Mouse (Mus musculus): Measurements from ENCODE around the gene Ubash3b.
A peak's percentile ranks its signal among the peaks of the same experiment; 100 is the strongest.

Ubash3b gene

DNA sequence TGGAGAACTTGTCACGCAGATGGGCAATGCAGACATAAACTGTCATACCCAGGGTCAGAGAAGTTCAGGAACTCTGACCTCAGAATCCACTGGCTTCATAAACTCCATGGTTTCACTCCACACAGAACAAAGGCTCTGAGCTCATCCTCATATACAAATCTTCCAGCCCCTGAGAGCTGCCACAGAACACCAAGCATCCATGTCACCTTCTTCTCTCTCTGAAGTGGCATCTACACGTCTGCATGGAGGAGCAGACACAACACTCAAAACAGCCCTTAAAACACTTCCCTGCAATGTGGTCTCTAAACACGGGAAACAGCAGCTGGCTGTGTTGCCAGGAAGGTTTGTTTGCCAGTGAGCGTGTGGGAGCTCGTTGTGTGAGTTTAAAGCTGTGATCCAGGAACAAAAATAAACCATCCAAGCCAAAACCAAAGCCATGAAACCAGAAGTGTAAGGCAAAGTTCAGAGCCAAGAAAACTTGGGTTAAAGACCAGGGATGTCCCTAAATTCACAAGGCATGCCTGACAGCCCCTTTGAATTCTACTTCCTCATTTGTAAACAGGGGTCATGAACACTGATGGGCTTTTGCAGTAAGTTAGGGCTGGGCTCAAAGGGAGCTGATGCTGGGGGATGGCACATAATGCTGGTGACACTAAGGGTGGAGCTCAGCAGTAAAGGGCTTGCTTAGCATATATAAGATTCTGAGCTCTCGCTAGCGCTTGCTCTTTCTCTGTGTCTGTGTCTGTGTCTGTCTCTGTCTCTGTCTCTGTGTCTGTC is 24.6 kb downstream of the Ubash3b start:
- no peak for DNase-seq (ENCODE audit: low read depth, low spot score)

DNA sequence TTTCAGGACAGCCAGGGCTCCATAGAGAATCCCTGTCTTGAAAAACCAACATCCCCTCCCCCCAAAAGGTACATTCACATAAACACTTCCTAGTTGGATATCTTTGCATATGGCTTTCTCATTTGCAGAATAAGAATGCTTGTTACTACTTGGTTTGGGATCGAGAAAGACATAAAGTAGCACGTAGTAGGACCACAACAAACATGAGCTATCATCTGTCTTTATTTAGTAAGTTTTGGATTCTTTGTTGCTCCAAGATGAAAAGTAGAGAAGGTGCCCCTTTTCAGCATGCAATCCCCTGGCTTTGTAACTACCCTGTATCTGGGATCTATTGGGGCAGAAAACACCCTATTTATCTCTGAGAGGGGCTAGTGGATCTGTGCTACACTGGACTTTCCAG is 25.2 kb downstream of the Ubash3b start:
- DNase-seq (ENCODE audit: low read depth, low spot score) = no peak

DNA sequence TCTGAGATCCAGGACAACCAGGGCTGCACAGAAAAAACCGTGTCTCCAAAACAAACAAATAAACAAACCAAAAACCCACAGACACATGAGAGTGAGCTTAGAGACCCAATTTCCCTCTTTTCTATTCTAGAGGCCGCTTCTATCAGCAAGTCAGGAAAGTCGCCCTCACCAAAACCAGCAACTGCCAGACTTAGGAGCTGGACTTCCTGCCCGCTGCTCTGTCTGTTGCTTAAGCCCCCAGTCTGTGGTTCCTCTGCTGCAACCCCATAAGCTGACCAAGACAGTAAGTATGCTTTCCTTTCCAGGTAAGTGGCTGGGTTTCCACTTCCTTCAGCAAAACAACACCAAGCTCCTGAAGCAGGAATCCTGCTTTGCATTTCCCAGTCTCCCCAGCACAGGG is 26.6 kb downstream of the Ubash3b start:
- no peak for DNase-seq (ENCODE audit: low read depth, low spot score)

- no peak for DNase-seq (ENCODE audit: low read depth, low spot score)
Observed at GRCm38 (mm10) chr9:41130563-41130962, 30.9 kb downstream of the Ubash3b start.

DNA sequence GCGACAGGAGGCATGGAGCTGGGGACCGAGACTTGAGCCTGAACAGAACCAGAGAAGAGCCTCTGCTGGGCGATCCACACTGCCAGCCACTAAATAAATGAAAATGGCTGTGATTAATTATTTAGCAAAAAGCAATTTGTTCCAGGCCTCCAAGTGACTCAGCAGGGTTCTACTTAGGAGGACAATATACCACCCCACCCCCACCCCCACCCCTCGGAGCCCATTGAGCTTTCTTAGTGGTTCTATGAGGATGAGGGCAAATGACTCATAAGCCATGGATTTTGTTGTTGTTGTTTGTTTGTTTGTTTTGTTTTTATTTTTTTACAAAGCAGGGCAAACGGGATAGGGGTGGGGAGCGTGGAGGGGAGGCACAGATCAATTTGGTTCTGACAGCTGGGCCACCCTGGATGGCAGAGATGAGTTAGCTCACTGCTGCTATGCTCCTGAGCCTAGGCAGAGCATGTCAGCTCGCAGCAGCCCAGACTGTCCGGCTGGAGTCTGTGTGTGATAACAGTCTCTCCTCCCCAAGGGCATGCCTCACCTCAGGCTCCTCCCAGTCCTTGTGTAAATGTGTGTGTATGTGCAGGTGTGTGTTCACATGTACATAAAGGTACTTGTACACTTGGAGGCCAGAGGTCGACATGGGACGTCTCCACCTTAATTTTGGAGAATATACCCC is 31.6 kb downstream of the Ubash3b start:
- DNase-seq (ENCODE audit: low read depth, low spot score) = no peak

GRCm38 (mm10) chr9:41129273-41129672 is 32.2 kb downstream of the Ubash3b start:
- DNase-seq (ENCODE audit: low read depth, low spot score) = no peak

- no peak for DNase-seq (ENCODE audit: low read depth, low spot score)
Observed at GRCm38 (mm10) chr9:41126723-41127122, 34.8 kb downstream of the Ubash3b start.

DNA sequence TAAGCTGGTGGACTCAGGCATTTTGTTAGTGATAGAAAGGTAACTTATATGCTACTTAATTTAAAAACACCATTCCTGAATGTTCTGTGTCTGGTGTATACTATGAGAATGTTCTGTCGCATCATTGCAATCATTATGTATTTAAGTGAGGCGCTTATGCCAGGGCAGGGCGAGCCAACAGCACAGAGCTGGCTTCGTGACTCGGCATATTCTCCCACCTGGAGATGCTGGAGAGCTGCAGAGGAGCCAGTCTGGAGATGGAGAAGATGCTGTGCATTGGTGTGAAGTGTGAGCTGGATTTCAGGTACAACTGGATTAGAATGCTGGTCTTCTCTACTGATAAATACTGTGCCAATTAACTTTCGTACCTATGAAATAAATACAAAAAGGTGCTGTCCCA is 37.2 kb downstream of the Ubash3b start:
- DNase-seq (ENCODE audit: low read depth, low spot score) = no peak

GRCm38 (mm10) chr9:41122390-41123110 is 38.9 kb downstream of the Ubash3b start:
- no peak for DNase-seq (ENCODE audit: low read depth, low spot score)

DNA sequence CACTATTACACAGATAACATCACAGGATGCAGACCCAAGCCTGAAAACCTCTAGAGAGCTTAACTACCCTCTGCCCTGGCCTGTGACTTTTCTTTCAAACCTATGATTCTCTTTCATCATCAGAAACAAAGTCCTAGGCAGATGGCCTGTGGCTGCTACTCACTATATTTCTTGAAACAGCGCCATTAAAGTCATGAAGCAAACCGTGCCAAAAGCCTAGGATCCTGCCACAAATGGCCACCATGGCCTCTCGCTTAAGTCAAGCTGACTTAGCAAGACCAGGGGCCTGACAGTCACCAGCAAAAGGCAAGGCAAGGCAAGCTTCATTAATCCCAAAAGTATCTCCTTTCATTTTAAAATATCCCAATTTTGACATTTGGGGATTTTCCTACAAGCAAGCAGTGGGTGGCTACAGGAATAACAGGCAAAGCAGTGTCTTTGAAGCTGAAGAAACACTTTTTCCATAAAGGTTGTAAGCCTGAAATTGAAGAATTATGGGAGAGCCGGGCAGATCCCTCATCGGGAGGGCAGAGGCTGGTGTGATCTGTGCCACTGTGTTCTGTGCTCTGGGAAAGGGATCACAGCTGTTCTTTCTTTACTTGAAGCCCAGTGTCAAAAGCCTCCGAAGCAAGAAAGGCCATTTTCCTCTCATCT is 39.7 kb downstream of the Ubash3b start:
- DNase-seq (ENCODE audit: low read depth, low spot score) = no peak

DNA sequence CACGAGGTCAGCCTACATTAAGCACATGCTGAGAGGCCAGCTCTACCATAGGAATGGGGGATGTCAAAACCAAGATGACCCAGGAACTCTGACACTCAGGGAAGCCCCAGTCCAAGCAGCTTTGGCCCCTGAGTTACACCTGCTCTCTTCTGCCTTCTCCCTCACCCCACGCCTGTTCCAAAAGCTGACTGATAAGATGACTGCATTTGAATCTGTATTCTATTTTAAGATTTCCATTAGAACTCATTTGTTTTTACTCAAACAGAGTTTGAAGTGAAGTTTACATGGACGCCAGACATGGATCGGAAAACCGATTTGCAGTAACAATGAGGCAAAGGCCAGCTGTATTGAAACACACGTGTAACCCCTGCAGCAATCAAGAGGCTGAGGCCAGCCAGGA is 41.5 kb downstream of the Ubash3b start:
- no peak for DNase-seq (ENCODE audit: low read depth, low spot score)

- DNase-seq (ENCODE audit: low read depth, low spot score) = no peak
Observed at GRCm38 (mm10) chr9:41118065-41118464, 43.4 kb downstream of the Ubash3b start.

- DNase-seq (ENCODE audit: low read depth, low spot score) = no peak
Observed at GRCm38 (mm10) chr9:41116126-41116525, 45.4 kb downstream of the Ubash3b start.

- DNase-seq (ENCODE audit: low read depth, low spot score) = no peak
Observed at GRCm38 (mm10) chr9:41114367-41114766, 47.1 kb downstream of the Ubash3b start.

DNA sequence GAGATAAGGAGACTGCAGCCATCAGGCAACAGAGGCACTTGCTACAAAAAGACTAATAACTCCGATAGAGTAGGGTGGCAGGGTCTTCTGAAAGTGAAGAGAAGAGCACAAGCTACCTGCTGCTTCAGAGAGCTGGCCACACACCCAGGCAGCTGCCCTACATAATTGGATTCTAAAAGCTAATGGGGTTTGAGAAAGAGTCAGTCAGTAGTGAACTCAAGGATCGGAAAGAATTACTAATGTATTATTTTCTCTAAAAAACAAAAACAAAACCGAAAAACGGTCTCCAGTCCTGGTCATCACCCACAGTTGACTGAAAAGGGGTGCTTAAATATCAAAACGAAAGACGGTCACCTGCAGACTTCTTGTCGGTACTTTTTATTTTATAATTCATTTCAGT is 51.7 kb downstream of the Ubash3b start:
- DNase-seq (ENCODE audit: low read depth, low spot score) = no peak

DNA sequence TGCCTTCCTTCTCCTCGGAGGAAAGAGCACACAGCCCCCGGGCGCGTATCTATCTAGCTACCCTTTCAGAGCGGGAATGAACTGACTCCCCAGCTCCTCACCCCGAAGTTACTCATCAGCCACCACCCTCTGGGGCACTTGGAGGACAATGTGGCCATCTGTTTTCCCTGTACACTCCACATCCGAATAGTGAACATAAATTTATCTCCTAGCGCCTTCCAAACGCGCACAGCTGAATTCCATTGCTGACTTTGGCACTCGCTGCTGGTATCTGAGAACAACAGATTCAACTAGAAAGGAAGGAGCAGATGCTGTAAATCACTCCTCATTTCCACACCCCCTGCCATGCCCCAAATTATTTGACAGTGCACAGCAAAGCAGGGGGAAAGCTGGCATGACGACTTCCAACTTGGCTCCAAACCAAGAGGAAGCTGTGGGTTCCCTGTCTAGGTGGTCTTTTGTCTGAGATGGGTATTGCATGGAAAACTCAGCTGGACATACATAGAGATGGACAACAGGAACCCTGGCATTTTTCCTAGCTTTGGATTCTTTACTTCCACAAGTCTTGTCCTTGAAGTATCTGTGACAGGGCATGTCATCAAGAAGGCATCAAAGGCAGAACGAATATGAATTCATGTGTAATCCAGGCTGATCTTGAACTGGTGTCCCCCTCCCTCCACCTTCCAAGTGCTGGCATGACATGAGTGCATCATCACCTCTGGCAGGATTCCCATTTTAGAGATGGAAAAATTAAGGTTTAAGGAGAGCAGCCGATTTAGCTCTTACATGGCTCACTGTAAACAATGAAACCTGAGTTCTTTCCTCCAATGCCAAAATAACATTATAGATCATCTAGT is 52.9 kb downstream of the Ubash3b start:
- DNase-seq (ENCODE audit: low read depth, low spot score) = peak; percentile 54

GRCm38 (mm10) chr9:41105201-41105643 is 56.3 kb downstream of the Ubash3b start:
- no peak for DNase-seq (ENCODE audit: low read depth, low spot score)

- DNase-seq (ENCODE audit: low read depth, low spot score) = no peak
Observed at GRCm38 (mm10) chr9:41103722-41104121, 57.8 kb downstream of the Ubash3b start.

- DNase-seq (ENCODE audit: low read depth, low spot score) = no peak
Observed at GRCm38 (mm10) chr9:41102613-41103012, 58.9 kb downstream of the Ubash3b start.

GRCm38 (mm10) chr9:41099897-41100296 is 61.6 kb downstream of the Ubash3b start:
- DNase-seq (ENCODE audit: low read depth, low spot score) = no peak

DNA sequence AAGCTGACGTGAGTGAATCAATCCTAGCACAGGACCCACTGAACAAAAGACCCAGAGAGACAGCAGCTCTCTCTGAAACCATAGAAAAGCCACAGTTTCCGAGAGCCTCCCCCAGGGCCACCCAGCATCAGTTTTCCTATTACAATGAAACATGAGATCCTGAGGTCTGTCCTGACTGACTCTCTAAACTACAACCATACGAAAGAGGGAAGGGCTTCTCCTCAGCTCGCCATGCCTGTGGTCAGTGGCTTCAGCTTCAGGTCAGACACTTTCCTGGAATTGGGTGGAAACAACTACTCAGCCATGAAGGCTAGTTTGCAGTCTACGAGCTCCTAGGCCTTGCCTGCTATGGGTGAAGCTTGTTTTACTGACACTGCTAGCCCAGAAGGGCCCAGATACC is 62.4 kb downstream of the Ubash3b start:
- no peak for DNase-seq (ENCODE audit: low read depth, low spot score)

Measured in brain, embryonic 18.5 days (tissue).